ENCODE assay signal across 8 mouse cellular contexts in the genomic region with DNA sequence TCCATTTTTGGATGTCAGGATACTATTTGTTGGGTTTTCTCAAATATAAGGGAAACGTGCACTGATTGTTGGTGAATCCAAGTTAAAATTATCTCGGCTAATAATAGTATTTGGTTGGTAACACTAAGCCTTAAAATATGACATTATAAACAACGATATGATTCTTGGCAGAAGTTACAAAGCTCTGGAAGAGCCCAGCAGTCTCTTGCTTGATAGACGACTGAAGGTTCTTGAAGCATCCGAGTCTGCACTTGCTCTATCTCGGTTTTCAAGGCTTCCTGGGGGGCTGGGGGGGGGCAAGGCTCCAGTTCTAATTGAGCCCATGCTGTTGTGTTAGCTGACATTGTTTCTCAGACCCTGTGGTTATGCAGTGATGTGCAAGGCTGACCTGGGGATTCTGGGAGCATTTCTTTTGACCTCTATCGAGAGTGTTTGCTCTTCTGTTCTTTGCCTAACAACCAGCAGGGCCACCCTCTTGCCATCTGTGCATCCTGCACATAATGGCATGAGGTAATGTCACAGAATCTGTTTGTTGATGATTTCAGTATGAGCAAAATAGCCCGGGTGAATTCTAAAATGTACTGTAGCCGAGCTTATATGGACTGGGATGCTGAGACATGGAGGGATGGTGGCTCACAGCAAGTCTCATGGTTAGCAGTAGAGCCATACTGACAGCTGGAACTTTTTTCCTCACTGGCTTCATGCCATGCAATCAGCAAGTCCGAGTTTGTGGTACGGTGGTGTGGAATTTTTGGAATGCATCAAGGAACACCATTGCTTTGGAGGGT. TPM values are rescaled to one million over a fixed set of nuclear protein-coding genes. Genes with fewer than 3 reads are reported as not detected.
DNase-seq lines count a peak whose midpoint lies in the region; ATAC-seq lines count a peak whose summit lies in the region.
"Had no signal": no experiment of that assay in that cellular context is flagged by ENCODE, and none has a peak within 500 bp of the region (broad histone marks: within the 10 kb centered on the region; RNA-seq: fewer than 3 reads in every experiment).

No protein-coding gene starts in this region.

- WGBS in limb, embryonic 13.5 days: 52% methylated on average over 11 of the region's 11 CpGs
- 79% methylated on average over 11 of the region's 11 CpGs for WGBS in limb, embryonic 10.5 days
- 27% methylated on average over 11 of the region's 11 CpGs for WGBS in heart, embryonic 16.5 days
- 57% methylated on average over 11 of the region's 11 CpGs for WGBS in midbrain, embryonic 16.5 days

- H3K9ac ChIP-seq in limb, embryonic 13.5 days: no peak overlapping the region
- H3K9ac ChIP-seq in heart, embryonic 16.5 days (ENCODE audit: low read length): no peak overlapping the region
- no peak overlapping the region for H3K9ac ChIP-seq in midbrain, embryonic 16.5 days (ENCODE audit: low read depth, low read length)

- no peaks in the 10 kb centered on the region; the same call in 1 of the 2 replicates for H3K9me3 ChIP-seq in limb, embryonic 13.5 days
- H3K9me3 ChIP-seq in limb, embryonic 10.5 days (replicated peaks): no peaks in the 10 kb centered on the region
- no peaks in the 10 kb centered on the region for H3K9me3 ChIP-seq in heart, embryonic 16.5 days (replicated peaks; ENCODE audit: control insufficient read depth, low read length)
- H3K9me3 ChIP-seq in midbrain, embryonic 16.5 days (replicated peaks; ENCODE audit: control insufficient read depth, low read length, poor library complexity, severe bottlenecking): no peaks in the 10 kb centered on the region

- H3K27me3 ChIP-seq in limb, embryonic 13.5 days: no peaks in the 10 kb centered on the region
- H3K27me3 ChIP-seq in limb, embryonic 10.5 days (ENCODE audit: low read depth, poor library complexity, severe bottlenecking): no peaks in the 10 kb centered on the region
- H3K27me3 ChIP-seq in heart, embryonic 16.5 days (ENCODE audit: control insufficient read depth, insufficient read depth, low read length): no peaks in the 10 kb centered on the region
- no peaks in the 10 kb centered on the region for H3K27me3 ChIP-seq in midbrain, embryonic 16.5 days (ENCODE audit: control insufficient read depth, insufficient read depth, low read depth, low read length)

- H3K27ac ChIP-seq in limb, embryonic 13.5 days: no peak overlapping the region
- H3K27ac ChIP-seq in limb, embryonic 10.5 days: no peak overlapping the region
- H3K27ac ChIP-seq in heart, embryonic 16.5 days (ENCODE audit: low read length): 0 out of 2 replicates have a peak overlapping the region, but pooled peaks have one; percentile 5
- peak overlapping the region; percentile 36 for H3K27ac ChIP-seq in midbrain, embryonic 16.5 days (ENCODE audit: low read length)

- H3K4me3 ChIP-seq in limb, embryonic 13.5 days: no peak overlapping the region
- H3K4me3 ChIP-seq in limb, embryonic 10.5 days: no peak overlapping the region
- H3K4me3 ChIP-seq in heart, embryonic 16.5 days (ENCODE audit: low read length): no peak overlapping the region
- H3K4me3 ChIP-seq in midbrain, embryonic 16.5 days (ENCODE audit: low read depth, low read length): no peak overlapping the region

- peak; percentile 57; the same call in 1 of the 2 replicates for ATAC-seq in limb, embryonic 13.5 days (ENCODE audit: low FRiP score, low read depth)
- ATAC-seq in heart, embryonic 16.5 days (replicated peaks; ENCODE audit: extremely low read depth, insufficient read depth, low FRiP score): peak; percentile 14; the same call in 1 of the 2 replicates
- peak; percentile 33; the same call in 1 of the 2 replicates for ATAC-seq in midbrain, embryonic 16.5 days

- peaks cover 21% of the 10 kb centered on the region for H3K4me1 ChIP-seq in limb, embryonic 13.5 days
- no peaks in the 10 kb centered on the region for H3K4me1 ChIP-seq in limb, embryonic 10.5 days
- peaks cover 10% of the 10 kb centered on the region for H3K4me1 ChIP-seq in heart, embryonic 16.5 days (ENCODE audit: control insufficient read depth, insufficient read depth, low read length)
- peaks cover 10% of the 10 kb centered on the region for H3K4me1 ChIP-seq in midbrain, embryonic 16.5 days (ENCODE audit: control insufficient read depth, insufficient read depth, low read length)

- DNase-seq in limb, embryonic 10.5 days (ENCODE audit: low spot score): no peak
- DNase-seq in cerebellum, adult 9-10 months: peak; percentile 92
- no peak for DNase-seq in urinary bladder, adult 18-20 months (ENCODE audit: low spot score in 2 of 2)
- DNase-seq in thymus, postnatal 0 days (ENCODE audit: low spot score): no peak
- DNase-seq: adrenal gland, adult 8-10 months had no signal

- 0 out of 2 replicates have a peak overlapping the region, but pooled peaks have one; percentile 21 for H3K4me2 ChIP-seq in limb, embryonic 13.5 days (replicated peaks)
- peak overlapping the region; percentile 33 for H3K4me2 ChIP-seq in heart, embryonic 16.5 days (ENCODE audit: low read depth, low read length)
- no peak overlapping the region for H3K4me2 ChIP-seq in midbrain, embryonic 16.5 days (ENCODE audit: low read length)

- no peaks in the 10 kb centered on the region for H3K36me3 ChIP-seq in limb, embryonic 13.5 days
- no peaks in the 10 kb centered on the region for H3K36me3 ChIP-seq in limb, embryonic 10.5 days
- no peaks in the 10 kb centered on the region for H3K36me3 ChIP-seq in heart, embryonic 16.5 days (ENCODE audit: control insufficient read depth, insufficient read depth)
- no peaks in the 10 kb centered on the region for H3K36me3 ChIP-seq in midbrain, embryonic 16.5 days (ENCODE audit: control insufficient read depth, insufficient read depth, low read length)

RNA-seq across cellular contexts. Expression of gene Efhc1, which starts 28.6 kb away (rescaled TPM):
- polyA plus RNA-seq in limb, embryonic 13.5 days (2015; fragmentation: Nextera tagmentation; extraction: Ambion mirVana): 1.9 and 3.1 TPM in 2 replicates
- 1.5 and 1.7 TPM in 2 replicates for polyA plus RNA-seq in limb, embryonic 10.5 days (2016; fragmentation: Nextera tagmentation; extraction: Ambion mirVana)
- polyA plus RNA-seq in heart, embryonic 16.5 days (2015; fragmentation: Nextera tagmentation; extraction: Ambion mirVana): 1.9 and 3.0 TPM in 2 replicates
- polyA plus RNA-seq in midbrain, embryonic 16.5 days (2015; fragmentation: Nextera tagmentation; extraction: Ambion mirVana): 2.0 and 2.5 TPM in 2 replicates
- polyA plus RNA-seq in thymus, postnatal 0 days (2015; fragmentation: Nextera tagmentation; extraction: Ambion mirVana): 0.88 and 1.3 TPM in 2 replicates

RNA-seq across cellular contexts. Expression of gene Paqr8, which starts 32.4 kb away (rescaled TPM):
- polyA plus RNA-seq in limb, embryonic 13.5 days (2015; fragmentation: Nextera tagmentation; extraction: Ambion mirVana): 7.5 and 7.8 TPM in 2 replicates
- 2.6 and 3.7 TPM in 2 replicates for polyA plus RNA-seq in limb, embryonic 10.5 days (2016; fragmentation: Nextera tagmentation; extraction: Ambion mirVana)
- polyA plus RNA-seq in heart, embryonic 16.5 days (2015; fragmentation: Nextera tagmentation; extraction: Ambion mirVana): 2.0 and 2.5 TPM in 2 replicates
- polyA plus RNA-seq in midbrain, embryonic 16.5 days (2015; fragmentation: Nextera tagmentation; extraction: Ambion mirVana): 33.7 and 34.1 TPM in 2 replicates
- polyA plus RNA-seq in thymus, postnatal 0 days (2015; fragmentation: Nextera tagmentation; extraction: Ambion mirVana): 0.73 and 0.94 TPM in 2 replicates

Comparison
In these comparisons a context has a peak if more than half of its experiments do, and no peak if none do; other contexts are left out.
1. H3K27ac ChIP-seq: peak in heart, embryonic 16.5 days (single experiment) and midbrain, embryonic 16.5 days (single experiment); none in limb, embryonic 13.5 days (single experiment) and limb, embryonic 10.5 days (single experiment).
2. Peak in every context shown above with its lines, with median percentiles within 50 percentile points of each other: ATAC-seq.